Mouse (Mus musculus) right cerebral cortex, adult 2 months (tissue): ENCODE measurements around the gene Slc25a10.
"Not testable (repeated sequence)": the region's sequence is repeated elsewhere in the genome, so short reads cannot be mapped to it uniquely, and the experiment has no call there.

Experiments used
- DNase-seq, 2 experiments: peaks; one replicate each; pipeline ENCODE4 v3.0.0; 2021 to 2022; ENCODE audit warnings: low spot score in 2 of 2

Gene Slc25a10

GRCm38 (mm10) chr11:120510375-120511030, 18.9 kb downstream of the Slc25a10 start:
- no peak for DNase-seq

GRCm38 (mm10) chr11:120512790-120513453, 21.3 kb downstream of the Slc25a10 start:
- DNase-seq = no peak

GRCm38 (mm10) chr11:120514262-120514661, 22.6 kb downstream of the Slc25a10 start:
- DNase-seq = not testable (repeated sequence)

DNA sequence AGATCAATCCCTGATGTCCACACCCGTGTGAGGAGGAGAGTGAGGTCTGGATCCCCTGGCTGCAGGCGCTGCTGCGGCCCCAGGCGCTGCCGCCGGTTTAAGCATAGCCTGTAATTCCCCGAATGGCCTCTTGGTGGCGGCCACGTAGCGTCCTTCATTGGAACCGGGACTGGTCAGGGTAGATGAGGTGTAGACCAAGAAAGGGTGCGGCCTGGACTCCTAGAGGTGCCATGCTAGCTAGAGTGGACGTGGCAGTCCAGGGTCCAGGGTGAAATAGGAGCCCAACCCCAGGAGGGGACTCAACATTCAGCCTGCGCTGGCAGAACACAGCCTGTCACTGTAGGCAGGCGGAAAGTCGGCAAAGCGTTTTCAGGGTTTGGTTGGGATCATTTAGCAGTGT, 24.0 kb downstream of the Slc25a10 start:
- DNase-seq = peak; percentile 89 to 92

GRCm38 (mm10) chr11:120517147-120517546, 25.5 kb downstream of the Slc25a10 start:
- no peak for DNase-seq

GRCm38 (mm10) chr11:120518027-120518426, 26.4 kb downstream of the Slc25a10 start:
- peak; percentile 86 for DNase-seq

- DNase-seq = no peak
Measured at GRCm38 (mm10) chr11:120518558-120518957, 26.9 kb downstream of the Slc25a10 start.

GRCm38 (mm10) chr11:120519738-120520137, 28.1 kb downstream of the Slc25a10 start:
- DNase-seq = no peak

DNA sequence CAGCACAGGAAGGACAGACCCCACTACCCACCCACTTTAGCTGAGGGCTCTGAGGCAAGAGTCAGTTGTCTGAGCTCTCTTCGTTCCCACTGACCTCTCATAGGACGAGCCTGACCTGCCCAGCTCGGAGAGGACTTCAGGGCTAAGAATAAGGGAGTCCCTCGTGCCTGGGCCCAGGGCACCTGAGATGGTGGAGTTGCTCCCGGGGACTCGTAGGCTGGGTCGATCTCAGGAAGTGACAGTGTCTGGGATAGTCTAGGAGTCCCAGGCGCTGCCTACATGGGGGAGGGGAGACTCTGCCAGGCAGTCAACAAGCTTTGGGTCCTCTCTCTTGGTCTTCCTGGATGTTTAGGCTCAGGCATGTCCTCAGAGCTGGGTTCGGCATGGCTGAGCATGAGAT, 28.9 kb downstream of the Slc25a10 start:
- no peak for DNase-seq

DNA sequence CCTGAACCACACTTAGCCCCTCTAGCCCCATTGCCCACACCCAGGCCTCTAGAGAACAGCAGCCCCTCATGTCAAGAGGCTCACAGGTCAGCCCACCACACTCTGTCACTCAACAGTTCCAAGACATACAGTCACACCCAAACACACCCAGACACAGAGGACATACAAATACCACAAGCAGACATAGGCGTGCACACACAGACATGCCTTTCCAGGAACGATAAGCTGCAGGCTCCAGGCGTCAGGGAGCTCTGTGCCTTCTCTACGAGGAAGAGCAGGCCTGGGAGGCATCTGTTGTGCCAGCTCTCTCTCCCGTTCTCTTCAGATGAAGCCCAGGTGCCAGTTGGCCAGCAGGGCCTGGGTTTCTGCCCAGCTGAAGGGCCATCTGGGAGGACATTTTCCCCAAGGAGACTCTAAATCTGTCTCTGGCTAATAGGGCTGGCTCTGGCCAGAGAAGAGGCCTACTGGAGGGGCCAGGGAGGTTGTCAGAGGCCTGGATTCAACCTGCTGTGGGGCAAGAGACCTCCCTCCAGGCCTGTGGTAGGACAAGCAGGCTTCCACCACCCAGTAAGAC, 29.4 kb downstream of the Slc25a10 start:
- DNase-seq = no peak

GRCm38 (mm10) chr11:120522581-120522980, 30.9 kb downstream of the Slc25a10 start:
- DNase-seq = no peak

- no peak for DNase-seq
Measured at GRCm38 (mm10) chr11:120525959-120526358, 34.3 kb downstream of the Slc25a10 start.

GRCm38 (mm10) chr11:120527690-120528354, 36.2 kb downstream of the Slc25a10 start:
- no peak for DNase-seq

- DNase-seq = no peak
Measured at GRCm38 (mm10) chr11:120528903-120529302, 37.3 kb downstream of the Slc25a10 start.

DNA sequence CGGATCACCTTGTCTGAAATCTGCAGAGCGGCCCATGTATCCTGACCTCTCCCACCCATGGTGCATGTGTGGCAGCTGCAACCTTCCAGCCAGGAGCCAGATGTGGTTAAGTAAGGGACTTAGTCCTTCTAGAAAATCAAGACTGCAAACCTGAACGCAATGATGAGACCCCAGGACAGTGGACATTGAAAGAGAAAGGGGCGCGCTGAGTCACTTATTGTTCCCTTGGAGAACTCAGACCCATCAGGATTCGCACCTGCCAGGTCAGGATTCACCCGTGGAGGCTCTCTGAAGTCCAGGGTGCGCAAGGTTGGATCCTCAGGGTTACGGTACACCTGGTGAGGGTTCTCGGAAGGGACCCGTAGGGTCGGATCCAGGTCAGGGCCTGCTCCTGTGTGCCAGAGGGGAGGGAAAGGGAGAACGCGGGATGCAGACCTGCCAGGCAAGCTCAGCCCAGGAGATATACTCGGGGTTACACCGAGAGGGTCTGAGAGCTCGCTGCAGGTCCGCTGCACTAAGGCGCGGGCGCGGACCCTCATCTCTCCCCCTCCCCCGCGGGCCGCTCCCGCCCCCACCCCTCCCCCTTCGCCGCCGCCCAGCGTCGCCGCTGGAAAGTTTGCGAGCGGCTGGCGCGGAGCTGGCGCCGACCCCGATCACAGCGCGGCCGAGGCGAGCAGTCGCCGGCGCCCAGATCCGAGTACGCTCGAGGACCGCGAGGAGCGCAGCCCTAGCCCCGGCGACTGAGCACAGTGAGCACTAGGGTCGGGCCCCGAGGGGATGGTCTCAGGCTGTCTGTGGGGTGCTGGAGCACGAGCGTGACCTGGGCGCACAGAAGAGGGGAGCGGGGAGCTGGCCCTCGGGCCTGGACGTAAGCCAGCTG, 38.7 kb downstream of the Slc25a10 start, which contains the start of gene Gcgr:
Gene Gcgr, plus strand, starts transcription at position 615 of the 880 bp plus-strand sequence.
- no peak for DNase-seq

- DNase-seq = no peak
Measured at GRCm38 (mm10) chr11:120531646-120532045, 40.0 kb downstream of the Slc25a10 start.

DNA sequence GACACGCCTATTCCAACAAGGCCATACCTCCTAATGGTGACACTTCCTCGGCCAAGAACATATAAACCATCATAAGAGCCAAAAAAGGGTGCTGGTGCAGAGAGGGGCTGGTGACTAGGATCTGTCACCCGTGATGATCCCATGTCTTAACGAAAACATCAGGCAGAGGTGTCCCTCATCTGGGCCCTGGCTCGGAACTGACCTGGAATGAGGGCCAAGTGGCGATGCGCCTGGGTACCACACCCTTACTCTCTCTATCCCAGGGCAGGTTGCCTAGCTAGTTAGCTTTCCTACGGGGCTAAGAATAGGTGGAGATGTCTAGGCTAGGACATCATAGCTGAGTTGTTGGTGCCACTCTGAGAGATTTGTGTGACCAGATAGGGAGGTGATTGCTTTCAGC, 42.5 kb downstream of the Slc25a10 start:
- no peak for DNase-seq

- no peak for DNase-seq
Measured at GRCm38 (mm10) chr11:120535145-120535544, 43.5 kb downstream of the Slc25a10 start.

- no peak for DNase-seq
Measured at GRCm38 (mm10) chr11:120535804-120536203, 44.2 kb downstream of the Slc25a10 start.

GRCm38 (mm10) chr11:120538485-120538884, 46.8 kb downstream of the Slc25a10 start:
- DNase-seq = no peak

DNA sequence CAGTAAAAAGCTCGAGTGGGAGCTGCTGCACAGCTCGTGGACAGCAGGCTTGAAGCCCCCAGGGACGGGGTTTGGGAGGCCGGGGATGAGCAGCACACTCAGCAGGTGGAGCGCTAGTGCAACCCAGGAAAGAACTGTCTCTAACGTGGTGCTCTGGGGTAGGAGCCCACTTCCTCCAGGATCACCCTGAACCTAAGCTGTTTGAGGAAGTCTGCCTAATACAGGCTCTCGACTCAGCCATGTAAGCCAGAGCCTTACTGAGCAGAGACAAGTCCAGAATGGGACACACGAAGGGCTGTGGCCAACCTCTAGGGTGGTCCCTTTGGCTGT, 47.3 kb downstream of the Slc25a10 start:
- DNase-seq = no peak
